Mouse (Mus musculus): ENCODE measurements around the gene Gm30083. TPM values are rescaled to one million over a fixed set of nuclear protein-coding genes. Genes with fewer than 3 reads are reported as not detected.

Gm30083 gene
- total RNA-seq (2017) = not detected in 2 replicates

DNA sequence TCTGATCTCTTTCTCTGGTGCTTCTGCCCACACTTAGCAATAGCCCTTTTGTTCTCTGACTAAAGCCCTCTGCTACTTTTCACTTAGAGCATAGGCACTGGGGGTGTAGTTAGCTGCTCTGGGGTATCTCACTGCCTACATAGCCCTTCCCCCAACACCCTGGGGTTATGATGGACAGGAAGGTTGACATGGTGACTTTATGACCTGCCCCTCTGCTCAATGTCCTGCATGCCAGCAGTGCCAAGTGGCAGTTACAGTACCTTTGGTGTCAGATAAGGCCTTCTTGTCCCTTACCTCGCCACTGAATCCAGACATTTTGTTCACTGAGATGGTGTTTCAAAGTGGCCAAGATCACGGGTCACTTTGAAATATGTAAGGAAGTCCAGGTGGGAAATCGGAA, at the start of gene Gm30083:
Gene Gm30083, minus strand, starts transcription at position 120 of the 400 bp plus-strand sequence.
- ATAC-seq (replicated peaks in 1 of 2; ENCODE audit: insufficient read depth in 1 of 2, low FRiP score in 2 of 2, low TSS enrichment in 1 of 2, low read depth in 1 of 2, poor library complexity in 2 of 2, severe bottlenecking in 2 of 2) = no peak

DNA sequence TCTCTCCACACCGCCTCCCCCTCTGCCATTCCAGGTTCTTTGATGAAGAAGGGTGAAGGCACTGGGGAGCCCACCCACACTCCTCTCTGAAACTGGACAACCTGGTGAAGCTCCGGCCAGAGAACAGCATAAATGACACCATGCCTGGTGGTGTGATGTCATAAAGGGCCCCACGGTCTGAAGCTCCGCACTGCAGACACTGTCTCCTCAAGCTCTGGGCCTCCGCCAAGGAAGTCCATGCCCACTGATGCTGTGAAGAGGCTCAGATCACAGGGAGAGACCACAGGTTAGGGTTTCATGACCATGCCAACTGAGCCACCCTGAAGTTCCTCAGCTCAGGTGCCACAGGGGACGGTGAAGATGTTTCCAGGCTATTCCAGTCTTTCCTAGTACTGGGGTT, 37.5 kb upstream of the Gm30083 start, which contains the start of gene Antxrl:
Gene Antxrl, plus strand, starts transcription at position 192 of the 400 bp plus-strand sequence.
- ATAC-seq (replicated peaks in 1 of 2; ENCODE audit: insufficient read depth in 1 of 2, low FRiP score in 2 of 2, low TSS enrichment in 1 of 2, low read depth in 1 of 2, poor library complexity in 2 of 2, severe bottlenecking in 2 of 2) = no peak

DNA sequence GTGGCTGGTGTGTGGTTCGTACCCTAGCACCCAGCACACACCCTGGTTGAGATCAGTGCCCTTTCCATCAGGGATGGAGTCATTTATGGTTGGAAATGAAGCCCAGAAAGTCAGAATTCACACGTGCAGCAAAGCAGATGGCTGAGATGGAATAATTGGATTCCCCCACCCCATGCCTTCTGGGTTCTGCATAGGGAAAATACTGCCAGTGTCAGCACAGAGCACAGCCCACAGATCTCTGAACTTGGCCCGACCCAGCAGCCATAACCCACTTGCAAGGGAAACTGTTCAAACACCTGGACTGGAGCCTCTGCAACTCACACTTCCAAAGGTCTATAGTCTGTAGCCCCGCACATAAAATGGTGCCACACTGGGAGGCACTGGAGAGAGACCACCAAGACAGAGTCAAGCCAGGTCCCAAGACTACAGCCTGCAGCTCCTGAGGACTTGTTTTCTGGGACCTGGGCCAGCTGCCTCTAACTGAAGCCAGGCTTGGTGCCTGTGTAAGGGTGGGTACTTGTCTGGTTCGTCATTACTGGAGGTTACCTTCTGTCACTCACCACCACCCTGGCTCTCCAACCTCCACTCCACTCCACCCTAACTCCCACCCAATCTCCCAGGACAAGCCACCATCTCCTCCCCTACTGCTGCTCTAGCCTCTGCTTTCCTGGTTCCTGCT, 35.3 kb upstream of the Gm30083 start:
- no peak for ATAC-seq (replicated peaks in 1 of 2; ENCODE audit: insufficient read depth in 1 of 2, low FRiP score in 2 of 2, low TSS enrichment in 1 of 2, low read depth in 1 of 2, poor library complexity in 2 of 2, severe bottlenecking in 2 of 2)

DNA sequence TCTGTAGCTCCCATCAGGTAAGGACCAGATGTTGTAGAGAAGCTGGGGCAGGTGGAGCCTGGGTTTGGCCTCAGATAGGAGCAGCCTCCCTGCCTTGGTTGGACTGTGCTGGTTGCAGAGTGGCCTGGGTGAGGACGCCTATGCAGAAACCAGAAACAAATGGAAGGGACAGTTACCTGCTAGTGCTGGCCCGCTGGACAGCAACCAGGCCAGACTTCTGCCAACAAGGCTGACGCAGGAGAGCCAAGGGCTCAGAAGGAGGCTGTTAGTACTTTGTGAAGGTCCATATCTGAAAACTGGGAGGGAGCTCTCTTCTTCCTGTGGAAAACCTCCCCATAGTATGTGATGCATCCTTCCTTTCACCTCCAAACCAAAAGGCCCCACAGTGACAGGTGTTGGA, 28.4 kb upstream of the Gm30083 start:
- no peak for ATAC-seq (replicated peaks in 1 of 2; ENCODE audit: insufficient read depth in 1 of 2, low FRiP score in 2 of 2, low TSS enrichment in 1 of 2, low read depth in 1 of 2, poor library complexity in 2 of 2, severe bottlenecking in 2 of 2)

DNA sequence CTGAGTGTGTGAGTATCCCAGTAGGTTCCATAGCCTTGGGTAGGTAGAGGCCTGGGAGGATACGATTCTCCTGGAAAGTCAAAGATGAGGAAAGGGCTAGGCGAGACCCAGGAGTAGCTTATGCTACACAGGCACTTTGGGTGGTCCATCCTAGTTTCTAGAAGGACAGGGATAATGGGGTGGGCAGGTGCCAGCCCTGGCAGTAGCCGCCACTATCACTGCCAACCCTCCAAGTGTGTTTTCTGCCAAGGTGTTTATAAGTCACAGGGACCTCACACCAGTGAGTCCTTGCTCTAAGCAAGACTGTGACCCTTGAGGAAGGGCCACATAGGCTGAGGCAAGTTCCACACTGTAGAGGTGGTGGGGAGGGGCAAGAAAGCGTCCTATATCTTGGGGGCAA, 26.3 kb upstream of the Gm30083 start:
- no peak for ATAC-seq (replicated peaks in 1 of 2; ENCODE audit: insufficient read depth in 1 of 2, low FRiP score in 2 of 2, low TSS enrichment in 1 of 2, low read depth in 1 of 2, poor library complexity in 2 of 2, severe bottlenecking in 2 of 2)

DNA sequence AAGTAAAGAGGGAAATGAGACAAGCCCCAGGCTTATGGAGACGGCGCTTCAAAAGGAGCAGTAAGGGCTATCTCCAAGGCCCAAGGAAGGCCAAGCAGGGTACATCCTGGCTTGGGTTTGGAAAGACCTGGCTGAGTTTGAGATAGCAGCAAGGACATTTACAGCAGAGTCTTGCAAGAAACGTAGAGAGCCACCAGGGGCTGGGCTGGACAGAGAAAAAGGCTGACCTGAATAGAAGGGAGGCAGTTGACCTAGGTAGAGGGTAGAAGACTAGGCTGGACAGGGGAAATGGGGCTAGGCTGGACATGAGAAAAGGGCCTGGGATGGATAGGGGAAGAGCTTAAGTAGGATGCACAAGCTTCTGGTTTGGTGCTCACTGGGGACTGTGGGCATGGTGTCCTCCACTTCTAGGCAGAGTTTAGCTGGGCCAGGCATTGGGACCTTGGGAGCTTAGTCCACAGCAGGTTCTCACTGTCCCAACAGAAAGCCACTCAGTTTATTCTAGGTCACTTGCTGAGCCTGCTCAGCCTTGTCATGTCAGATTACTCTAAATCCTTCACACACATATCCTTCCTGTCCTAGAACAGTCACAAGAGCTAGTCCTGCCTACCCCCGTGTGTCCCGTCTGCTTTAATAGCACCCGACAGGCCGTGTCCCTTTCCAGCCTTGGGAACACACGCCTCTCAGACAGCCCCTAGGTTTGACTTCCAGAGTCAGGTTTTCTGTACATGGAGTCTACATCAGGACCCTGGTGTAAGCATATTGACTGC, 19.0 kb upstream of the Gm30083 start:
- no peak for ATAC-seq (replicated peaks in 1 of 2; ENCODE audit: insufficient read depth in 1 of 2, low FRiP score in 2 of 2, low TSS enrichment in 1 of 2, low read depth in 1 of 2, poor library complexity in 2 of 2, severe bottlenecking in 2 of 2)

DNA sequence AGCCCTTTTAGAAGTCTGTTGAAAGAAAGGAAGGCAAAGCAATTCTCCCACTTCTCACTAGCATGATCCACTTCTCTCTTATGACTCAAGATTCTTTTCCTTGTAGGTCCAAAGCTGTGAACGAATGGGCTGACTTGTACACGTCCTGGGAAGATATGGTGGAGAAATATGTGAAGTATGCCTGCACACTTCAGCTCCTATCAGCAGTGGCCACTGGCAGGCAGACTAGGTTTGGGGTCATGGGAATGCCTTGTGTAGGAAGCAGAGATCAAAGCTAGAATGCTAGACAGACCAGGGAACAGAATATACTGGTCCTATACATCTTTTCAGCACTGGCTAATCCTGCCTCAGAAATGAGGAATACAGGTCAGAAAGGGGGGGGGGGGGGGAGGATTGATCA, 11.7 kb upstream of the Gm30083 start:
- ATAC-seq (replicated peaks in 1 of 2; ENCODE audit: insufficient read depth in 1 of 2, low FRiP score in 2 of 2, low TSS enrichment in 1 of 2, low read depth in 1 of 2, poor library complexity in 2 of 2, severe bottlenecking in 2 of 2) = no peak

DNA sequence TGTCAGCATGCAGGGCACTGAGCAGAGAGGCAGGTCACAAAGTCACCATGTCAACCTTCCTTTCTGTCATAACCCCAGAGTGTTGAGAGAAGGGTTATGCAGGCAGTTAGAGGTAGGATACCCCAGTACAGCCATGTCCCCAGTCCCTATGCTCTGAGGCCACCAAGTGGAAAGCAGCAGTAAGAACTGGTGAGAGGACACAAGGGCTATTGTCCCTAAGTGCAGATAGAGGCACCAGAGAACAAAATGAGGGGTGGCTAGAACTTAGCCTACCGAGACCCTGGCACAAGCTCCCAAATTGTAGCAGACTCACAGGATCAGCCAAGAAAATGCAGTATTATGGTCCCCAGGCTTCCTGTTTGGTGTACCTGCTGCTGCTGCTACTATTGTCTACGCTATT, 2.0 kb upstream of the Gm30083 start:
- no peak for ATAC-seq (replicated peaks in 1 of 2; ENCODE audit: insufficient read depth in 1 of 2, low FRiP score in 2 of 2, low TSS enrichment in 1 of 2, low read depth in 1 of 2, poor library complexity in 2 of 2, severe bottlenecking in 2 of 2)

DNA sequence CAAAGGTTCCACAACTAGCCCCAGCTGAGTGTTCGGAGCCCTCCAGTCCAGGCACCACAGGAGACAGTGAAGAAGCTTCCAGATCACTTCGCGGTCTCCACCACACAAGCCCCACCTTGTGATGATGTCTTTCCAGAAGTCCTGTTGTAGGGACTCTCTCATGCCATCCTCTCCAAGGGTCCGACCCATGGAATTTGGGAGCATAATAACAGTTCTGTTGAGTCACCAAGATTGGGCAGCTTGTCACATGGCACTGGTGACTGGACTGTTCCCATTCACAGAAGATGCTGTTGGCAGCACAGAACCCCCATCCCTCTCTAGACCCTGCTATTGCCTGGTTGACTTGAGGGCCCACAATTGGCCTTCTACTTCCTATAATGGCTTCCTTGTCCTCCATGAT, 1.4 kb upstream of the Gm30083 start, which contains the start of gene Gm5460:
Gene Gm5460, plus strand, starts transcription at position 378 of the 400 bp plus-strand sequence.
- ATAC-seq (replicated peaks in 1 of 2; ENCODE audit: insufficient read depth in 1 of 2, low FRiP score in 2 of 2, low TSS enrichment in 1 of 2, low read depth in 1 of 2, poor library complexity in 2 of 2, severe bottlenecking in 2 of 2) = no peak

DNA sequence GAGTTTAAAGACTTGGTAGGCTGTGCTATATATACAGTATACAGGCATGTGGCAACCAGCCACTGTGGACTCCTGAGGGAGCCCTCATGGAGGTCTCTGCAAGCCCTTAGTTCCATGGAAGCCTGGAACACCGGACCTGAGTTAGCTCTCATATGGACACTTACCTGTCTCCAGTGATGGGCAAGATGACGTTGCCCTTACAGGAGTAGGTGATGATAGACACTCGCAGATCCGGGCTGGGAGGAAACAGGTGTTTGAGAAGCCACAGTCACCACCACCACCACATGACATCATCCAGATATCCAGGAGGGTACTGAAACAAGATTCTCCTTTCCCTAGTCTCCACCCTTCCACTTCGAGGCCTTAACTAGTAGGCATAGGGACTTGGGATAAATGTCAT, 12.6 kb downstream of the Gm30083 start:
- no peak for ATAC-seq (replicated peaks in 1 of 2; ENCODE audit: insufficient read depth in 1 of 2, low FRiP score in 2 of 2, low TSS enrichment in 1 of 2, low read depth in 1 of 2, poor library complexity in 2 of 2, severe bottlenecking in 2 of 2)

DNA sequence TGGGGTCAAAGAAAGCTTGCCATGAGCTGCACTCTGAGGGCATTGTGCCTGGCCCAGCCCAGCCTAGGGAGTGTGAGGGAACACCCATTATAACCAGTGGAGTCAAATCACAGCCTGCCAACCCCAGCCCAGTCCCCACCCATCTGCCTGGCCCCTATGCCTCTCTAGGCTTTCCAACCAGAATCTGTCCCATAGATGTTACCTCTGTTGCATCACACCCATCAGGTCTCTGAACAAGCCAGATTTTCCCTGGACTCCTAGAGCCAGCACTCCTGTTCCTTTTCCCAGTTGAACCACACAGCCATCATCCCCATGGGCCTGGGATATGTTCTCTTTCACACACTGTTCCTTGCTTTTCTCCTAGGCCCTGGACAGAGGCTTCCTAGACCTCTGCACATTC, 13.5 kb downstream of the Gm30083 start:
- ATAC-seq (replicated peaks in 1 of 2; ENCODE audit: insufficient read depth in 1 of 2, low FRiP score in 2 of 2, low TSS enrichment in 1 of 2, low read depth in 1 of 2, poor library complexity in 2 of 2, severe bottlenecking in 2 of 2) = no peak

DNA sequence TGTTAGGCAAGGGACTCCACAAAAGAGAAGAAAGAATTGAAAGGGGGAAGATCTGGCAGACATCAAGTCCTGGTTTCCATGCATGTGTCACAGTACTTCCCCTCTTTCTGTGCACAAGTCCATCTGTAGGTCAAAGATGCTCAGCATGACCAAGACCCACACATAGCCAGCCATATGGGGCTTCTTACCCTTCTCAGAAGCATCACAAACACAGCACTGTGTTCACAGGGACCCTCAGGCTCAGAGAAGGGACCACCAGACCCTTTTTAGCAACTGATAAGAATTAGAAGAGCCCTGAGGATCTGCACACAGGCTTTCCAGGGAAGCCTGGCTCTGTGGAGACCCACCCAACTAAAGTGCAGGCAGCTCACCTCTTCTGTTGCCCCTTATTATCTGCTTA, 14.9 kb downstream of the Gm30083 start:
- ATAC-seq (replicated peaks in 1 of 2; ENCODE audit: insufficient read depth in 1 of 2, low FRiP score in 2 of 2, low TSS enrichment in 1 of 2, low read depth in 1 of 2, poor library complexity in 2 of 2, severe bottlenecking in 2 of 2) = no peak

DNA sequence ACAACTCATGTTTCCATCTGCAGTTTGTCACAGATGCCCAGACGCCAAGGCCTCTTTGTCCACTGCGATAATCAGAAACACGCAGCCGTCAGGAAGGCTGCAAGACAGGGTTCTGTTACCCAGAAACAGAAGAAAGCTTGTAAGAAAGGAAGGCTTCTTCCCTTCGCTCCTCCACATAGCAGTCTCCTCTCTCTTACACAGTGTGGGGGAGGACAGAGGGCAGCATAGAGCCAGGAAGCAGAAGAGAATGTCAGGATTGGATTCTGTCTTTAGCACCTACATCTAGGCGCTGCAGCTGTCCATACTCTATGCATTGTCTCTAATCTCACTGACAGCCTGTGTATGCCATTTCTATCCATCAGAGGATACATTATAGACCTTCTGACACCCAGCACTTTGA, 17.6 kb downstream of the Gm30083 start:
- no peak for ATAC-seq (replicated peaks in 1 of 2; ENCODE audit: insufficient read depth in 1 of 2, low FRiP score in 2 of 2, low TSS enrichment in 1 of 2, low read depth in 1 of 2, poor library complexity in 2 of 2, severe bottlenecking in 2 of 2)

DNA sequence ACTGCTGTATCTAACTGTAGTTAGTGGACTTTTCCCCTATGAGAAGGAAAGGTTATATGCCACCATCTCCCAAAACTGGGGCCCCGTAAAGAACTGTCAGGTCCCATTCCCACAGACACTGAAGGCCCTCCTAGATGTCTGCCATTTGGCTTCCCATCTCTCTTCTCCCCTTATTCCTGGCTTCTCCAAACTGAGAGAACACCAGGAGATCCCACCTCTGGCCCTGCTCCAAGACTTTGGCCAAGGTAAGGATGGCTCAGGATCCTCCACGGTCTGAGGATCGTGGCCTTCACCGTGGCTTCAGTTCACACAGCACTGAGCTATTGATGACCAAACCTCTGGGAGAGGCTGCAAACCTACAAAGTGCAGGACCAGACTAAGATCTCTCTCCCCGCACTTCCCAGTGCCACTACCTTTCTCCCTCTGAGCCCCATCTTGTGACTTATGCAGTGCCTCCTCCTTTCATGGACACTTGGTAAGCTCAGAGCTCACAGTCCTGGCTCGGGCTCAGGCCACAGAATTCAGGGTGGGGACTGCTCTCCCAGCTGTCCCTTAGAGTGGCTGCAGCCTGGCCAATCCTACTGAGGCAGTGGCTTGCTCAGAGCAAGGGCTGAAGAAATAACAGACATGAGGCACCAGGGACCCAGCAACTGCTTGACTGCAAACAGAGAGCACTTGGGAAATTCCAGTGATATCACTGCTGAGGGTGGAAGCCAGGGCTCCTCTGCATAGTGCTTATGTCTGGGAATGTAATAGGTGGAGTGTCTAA, 21.3 kb downstream of the Gm30083 start:
- ATAC-seq (replicated peaks in 1 of 2; ENCODE audit: insufficient read depth in 1 of 2, low FRiP score in 2 of 2, low TSS enrichment in 1 of 2, low read depth in 1 of 2, poor library complexity in 2 of 2, severe bottlenecking in 2 of 2) = no peak

DNA sequence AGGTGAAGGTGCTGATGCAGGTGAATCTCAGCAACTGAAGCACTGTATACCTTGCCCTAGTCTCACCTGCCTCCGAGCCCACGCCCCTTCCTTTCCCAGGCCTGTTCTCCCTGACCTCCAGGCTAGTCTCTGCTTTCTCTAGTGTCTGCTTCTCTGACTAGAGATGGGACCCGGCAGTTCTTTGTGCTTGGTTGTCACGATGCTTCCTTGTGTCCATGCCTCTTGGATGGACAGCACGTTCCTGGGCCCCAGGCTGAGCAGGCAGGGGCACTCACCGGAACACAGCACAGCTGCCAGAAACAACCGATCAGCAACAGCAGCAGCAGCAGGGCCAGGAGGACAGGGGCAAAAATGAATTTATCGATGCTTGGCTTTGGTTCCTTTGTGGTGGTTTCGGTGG, 21.9 kb downstream of the Gm30083 start:
- ATAC-seq (replicated peaks in 1 of 2; ENCODE audit: insufficient read depth in 1 of 2, low FRiP score in 2 of 2, low TSS enrichment in 1 of 2, low read depth in 1 of 2, poor library complexity in 2 of 2, severe bottlenecking in 2 of 2) = no peak

DNA sequence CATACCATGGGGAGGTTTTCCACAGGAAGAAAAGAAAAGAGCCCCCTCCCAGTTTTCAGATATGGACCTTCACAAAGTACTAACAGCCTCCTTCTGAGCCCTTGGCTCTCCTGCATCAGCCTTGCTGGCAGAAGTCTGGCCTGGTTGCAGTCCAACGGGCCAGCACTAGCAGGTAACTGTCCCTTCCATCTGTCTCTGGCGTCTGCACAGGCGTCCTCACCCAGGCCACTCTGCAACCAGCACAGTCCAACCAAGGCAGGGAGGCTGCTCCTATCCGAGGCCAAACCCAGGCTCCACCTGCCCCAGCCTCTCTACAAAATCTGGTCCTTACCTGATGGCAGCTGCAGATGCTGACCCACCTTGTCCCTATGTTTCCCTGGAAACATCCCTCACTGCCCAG, 23.0 kb downstream of the Gm30083 start:
- ATAC-seq (replicated peaks in 1 of 2; ENCODE audit: insufficient read depth in 1 of 2, low FRiP score in 2 of 2, low TSS enrichment in 1 of 2, low read depth in 1 of 2, poor library complexity in 2 of 2, severe bottlenecking in 2 of 2) = no peak

DNA sequence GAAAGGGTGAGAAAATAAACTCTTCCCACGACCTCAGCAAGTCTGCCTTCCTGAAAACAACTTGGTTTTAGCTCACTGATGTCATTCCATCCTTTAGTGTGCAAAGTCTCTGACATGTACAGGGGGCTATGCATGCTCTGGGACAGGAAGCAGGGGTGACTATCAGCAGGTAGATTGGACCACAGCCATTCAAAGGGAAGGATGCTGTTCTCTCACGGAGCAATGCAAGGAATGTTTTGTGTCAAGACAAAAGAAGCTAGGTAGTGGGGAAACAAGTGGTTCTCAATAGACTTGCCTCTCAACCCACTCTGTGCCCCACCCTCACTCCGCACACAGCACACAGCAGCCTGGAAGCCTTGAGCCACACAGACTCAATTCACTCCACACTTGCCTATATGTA, 25.8 kb downstream of the Gm30083 start:
- ATAC-seq (replicated peaks in 1 of 2; ENCODE audit: insufficient read depth in 1 of 2, low FRiP score in 2 of 2, low TSS enrichment in 1 of 2, low read depth in 1 of 2, poor library complexity in 2 of 2, severe bottlenecking in 2 of 2) = no peak

DNA sequence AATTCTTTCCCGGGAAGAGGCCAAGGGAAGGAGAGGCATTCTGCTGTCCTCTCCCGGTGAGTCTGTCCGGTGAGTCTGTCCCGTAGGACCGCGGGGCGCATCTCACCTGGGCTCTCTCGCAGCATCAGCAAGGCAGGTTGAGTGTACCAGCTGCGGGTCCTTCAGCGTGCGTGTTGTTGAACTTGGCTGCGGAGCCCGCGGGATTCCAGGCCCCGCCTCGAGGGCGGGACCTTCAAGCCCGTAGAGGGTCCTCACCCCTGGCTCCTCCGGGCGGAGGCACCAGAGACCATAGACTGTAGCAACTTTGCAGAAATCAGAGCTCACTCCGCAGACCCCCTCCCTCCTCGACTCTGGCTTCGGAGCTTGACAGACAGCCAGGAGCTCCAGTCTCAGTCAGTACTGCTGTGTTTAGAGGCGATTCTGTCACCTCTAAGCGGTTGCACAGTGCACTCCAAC, 36.4 kb downstream of the Gm30083 start, which contains the start of gene Zfp488:
Gene Zfp488, minus strand, starts transcription at position 161 of the 456 bp plus-strand sequence.
- ATAC-seq (replicated peaks in 1 of 2; ENCODE audit: insufficient read depth in 1 of 2, low FRiP score in 2 of 2, low TSS enrichment in 1 of 2, low read depth in 1 of 2, poor library complexity in 2 of 2, severe bottlenecking in 2 of 2) = no peak
